Mouse (Mus musculus) hematopoietic stem cell, adult 5-6 weeks (primary cell): ENCODE results near the gene Mllt11. TPM values are rescaled to one million over a fixed set of nuclear protein-coding genes. Genes with fewer than 3 reads are reported as not detected.

Experiments used
- total RNA-seq: library from RNA; stranded (forward); fragments of 172-1452, 232-1000 nt; gene quantifications from 2 replicates; pipeline ENCODE4 v1.2.3, GENCODE M21; 2017

Gene Mllt11
- total RNA-seq, 1 experiment from 2014 or later: 8.2 TPM

Other genes starting within 250 kb of the Mllt11 start
- 26.6 and 29.0 TPM in 2 replicates for gene Zfp687, start 216.7 kb downstream of the Mllt11 start, total RNA-seq
- 164 and 233 TPM in 2 replicates for gene Psmd4, start 189.6 kb downstream of the Mllt11 start, total RNA-seq
- 20.9 and 23.1 TPM in 2 replicates for gene Pip5k1a, start 125.2 kb downstream of the Mllt11 start, total RNA-seq
- 63.2 and 229 TPM in 2 replicates for gene Vps72, start 121.1 kb downstream of the Mllt11 start, total RNA-seq
- gene Tmod4, start 107.7 kb downstream of the Mllt11 start, total RNA-seq: 0.63 TPM in 1 of 2 replicates, not detected in the other
- 96.4 and 116 TPM in 2 replicates for gene Scnm1, start 98.2 kb downstream of the Mllt11 start, total RNA-seq
- 8.6 and 10.4 TPM in 2 replicates for gene Lysmd1, start 98.1 kb downstream of the Mllt11 start, total RNA-seq
- gene Tnfaip8l2, start 89.8 kb downstream of the Mllt11 start, total RNA-seq: 15.2 and 16.3 TPM in 2 replicates
- gene Sema6c, start 71.7 kb downstream of the Mllt11 start, total RNA-seq: 0.31 and 1.3 TPM in 2 replicates
- 51.7 and 52.8 TPM in 2 replicates for gene Gabpb2, start 14.3 kb downstream of the Mllt11 start, total RNA-seq
- gene Cdc42se1, start 3.4 kb downstream of the Mllt11 start, total RNA-seq: 60.3 and 67.5 TPM in 2 replicates
- 1.6 and 2.3 TPM in 2 replicates for gene Gm128, start 9.4 kb upstream of the Mllt11 start, total RNA-seq
- not detected in 2 replicates for gene Bnipl, start 19.0 kb upstream of the Mllt11 start, total RNA-seq
- gene Mindy1, start 49.2 kb upstream of the Mllt11 start, total RNA-seq: 42.4 and 45.4 TPM in 2 replicates
- 9.8 and 11.7 TPM in 2 replicates for gene Prune1, start 49.9 kb upstream of the Mllt11 start, total RNA-seq
- gene Anxa9, start 75.0 kb upstream of the Mllt11 start, total RNA-seq: 8.0 and 9.9 TPM in 2 replicates
- gene Cers2, start 82.6 kb upstream of the Mllt11 start, total RNA-seq: 103 and 119 TPM in 2 replicates
- 37.0 and 46.7 TPM in 2 replicates for gene Setdb1, start 125.0 kb upstream of the Mllt11 start, total RNA-seq
- not detected in 2 replicates for gene 4930558C23Rik, start 170.7 kb upstream of the Mllt11 start, total RNA-seq
- gene Arnt, start 202.2 kb upstream of the Mllt11 start, total RNA-seq: 28.8 and 29.3 TPM in 2 replicates